Mouse (Mus musculus): ENCODE data around the gene Ier2.
A peak's percentile ranks its signal among the peaks of the same experiment; 100 is the strongest.

The Ier2 gene

DNA sequence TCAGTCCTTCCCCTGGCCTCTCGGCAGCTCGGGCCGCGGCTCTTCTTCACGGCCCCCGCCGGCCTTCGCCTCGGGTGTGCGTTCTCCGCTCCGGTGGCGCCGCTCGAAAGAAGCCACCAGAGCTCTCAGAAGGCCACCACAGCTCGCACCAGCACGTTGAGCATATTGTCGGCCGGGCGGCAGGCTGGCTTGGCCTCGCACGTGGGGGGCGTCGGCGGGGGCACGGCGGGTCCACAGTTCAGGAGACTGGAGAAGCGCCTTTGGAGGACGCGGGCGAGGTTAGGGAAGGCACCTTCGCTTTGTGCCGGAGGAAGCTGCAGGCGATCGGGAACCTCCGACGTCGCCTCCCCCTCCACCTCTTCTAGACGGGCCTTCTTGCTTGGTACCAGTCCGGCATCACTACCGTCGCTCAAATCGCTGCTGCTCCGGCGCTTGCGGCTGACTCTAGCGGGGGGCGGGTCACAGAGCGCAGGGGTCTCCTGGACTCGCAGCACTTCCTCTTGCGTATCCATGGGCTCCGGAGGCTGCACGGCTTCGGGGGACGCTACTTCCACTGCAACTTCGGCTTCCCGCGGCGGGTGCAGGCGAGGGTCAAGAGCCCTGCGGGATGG is 586 bp downstream of the Ier2 start:
- DNase-seq (ENCODE audit: low spot score): peak; percentile 45

DNA sequence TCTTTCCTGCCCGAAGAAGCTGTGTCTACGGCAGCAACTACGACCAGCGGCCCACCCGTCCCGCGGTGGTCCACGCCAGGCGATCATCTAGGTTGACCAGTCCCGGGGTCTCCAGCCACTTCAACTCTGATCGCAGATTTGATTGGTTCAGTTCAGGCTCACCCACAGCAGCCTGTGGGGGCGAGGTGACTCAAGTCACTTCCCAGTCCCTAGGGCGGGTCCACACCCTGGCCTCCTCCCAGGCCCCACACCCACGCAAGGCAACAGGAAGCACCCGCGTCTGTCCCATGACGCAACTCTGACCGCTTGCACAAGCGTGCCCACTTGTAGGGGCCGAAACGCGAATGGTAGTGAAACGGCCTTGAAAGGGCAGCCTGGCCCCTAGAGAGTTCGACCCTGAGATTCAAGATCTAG is 1.2 kb downstream of the Ier2 start:
- peak; percentile 95 for DNase-seq (ENCODE audit: low spot score)

GRCm38 (mm10) chr8:84660819-84661457 is 1.7 kb downstream of the Ier2 start:
- peak; percentile 88 for DNase-seq (ENCODE audit: low spot score)

DNA sequence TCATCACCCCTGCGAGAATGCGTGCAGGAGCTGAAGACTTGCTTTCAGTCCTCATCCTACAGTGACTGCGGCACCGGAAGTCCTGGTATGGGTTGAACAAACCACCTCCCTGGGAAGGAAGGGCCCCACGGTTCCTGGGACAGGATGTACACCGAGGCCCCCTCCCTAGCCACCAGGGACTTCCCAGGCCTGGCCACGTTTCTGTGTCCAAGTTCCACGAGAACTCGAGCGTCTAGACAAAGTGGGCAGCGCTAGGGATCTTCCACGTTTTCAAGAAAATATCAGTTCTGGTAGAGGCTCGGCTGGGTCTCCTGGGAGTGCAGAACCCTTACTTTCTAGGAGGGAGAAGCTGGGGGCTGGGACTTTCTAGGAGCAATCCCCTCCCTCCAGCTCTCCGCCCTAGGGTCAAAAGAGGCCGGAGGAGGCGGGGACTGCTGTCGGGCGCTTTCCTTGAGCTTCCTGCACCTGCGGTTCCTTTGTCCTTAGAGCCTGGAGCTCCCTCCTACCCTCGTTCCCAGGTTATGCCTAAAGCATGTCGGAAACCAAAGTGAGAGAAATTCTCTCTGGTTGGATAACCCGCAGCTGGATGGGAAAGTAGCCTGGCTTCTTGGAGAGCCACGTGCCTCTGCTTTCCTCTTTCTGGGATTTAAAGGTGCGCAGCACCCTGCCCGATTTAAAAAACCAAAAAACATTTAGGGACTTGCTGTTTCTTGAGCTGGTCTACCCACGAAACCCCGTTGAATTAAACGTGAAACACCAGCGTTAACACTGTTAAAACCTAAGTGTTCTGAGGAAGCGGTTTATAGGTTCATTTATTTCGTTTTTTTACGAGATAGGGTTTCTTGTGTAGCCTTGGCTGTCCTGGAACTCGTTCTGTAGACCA is 2.5 kb downstream of the Ier2 start:
- DNase-seq (ENCODE audit: low spot score): peak; percentile 75

- no peak for DNase-seq (ENCODE audit: low spot score)
Measured at GRCm38 (mm10) chr8:84658951-84659350, 3.7 kb downstream of the Ier2 start.

GRCm38 (mm10) chr8:84657680-84658079 is 5.0 kb downstream of the Ier2 start:
- DNase-seq (ENCODE audit: low spot score): peak; percentile 34

- DNase-seq (ENCODE audit: low spot score): no peak
Measured at GRCm38 (mm10) chr8:84657203-84657602, 5.4 kb downstream of the Ier2 start.

- DNase-seq (ENCODE audit: low spot score): peak; percentile 91
Measured at GRCm38 (mm10) chr8:84656641-84657126, 6.0 kb downstream of the Ier2 start.

DNA sequence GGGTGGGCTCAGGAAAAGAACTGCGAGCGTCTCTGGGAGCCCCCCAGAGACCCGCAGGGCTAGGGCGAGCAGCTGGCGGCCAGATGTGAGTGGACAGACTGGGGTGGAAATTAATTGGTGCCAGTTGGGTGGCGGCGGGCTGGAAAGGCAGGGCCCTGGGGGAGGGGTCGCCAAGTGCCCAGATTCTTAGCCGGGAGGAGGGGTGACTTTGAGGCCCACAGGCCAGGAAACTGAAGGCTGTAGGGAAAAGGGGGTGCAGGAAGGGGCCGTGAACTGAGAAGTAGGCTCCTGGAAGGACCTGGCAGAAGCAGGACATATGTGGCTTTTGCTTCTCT is 6.5 kb downstream of the Ier2 start:
- no peak for DNase-seq (ENCODE audit: low spot score)

- DNase-seq (ENCODE audit: low spot score): no peak
Measured at GRCm38 (mm10) chr8:84655336-84656190, 7.1 kb downstream of the Ier2 start.

- no peak for DNase-seq (ENCODE audit: low spot score)
Measured at GRCm38 (mm10) chr8:84654597-84654996, 8.1 kb downstream of the Ier2 start.

DNA sequence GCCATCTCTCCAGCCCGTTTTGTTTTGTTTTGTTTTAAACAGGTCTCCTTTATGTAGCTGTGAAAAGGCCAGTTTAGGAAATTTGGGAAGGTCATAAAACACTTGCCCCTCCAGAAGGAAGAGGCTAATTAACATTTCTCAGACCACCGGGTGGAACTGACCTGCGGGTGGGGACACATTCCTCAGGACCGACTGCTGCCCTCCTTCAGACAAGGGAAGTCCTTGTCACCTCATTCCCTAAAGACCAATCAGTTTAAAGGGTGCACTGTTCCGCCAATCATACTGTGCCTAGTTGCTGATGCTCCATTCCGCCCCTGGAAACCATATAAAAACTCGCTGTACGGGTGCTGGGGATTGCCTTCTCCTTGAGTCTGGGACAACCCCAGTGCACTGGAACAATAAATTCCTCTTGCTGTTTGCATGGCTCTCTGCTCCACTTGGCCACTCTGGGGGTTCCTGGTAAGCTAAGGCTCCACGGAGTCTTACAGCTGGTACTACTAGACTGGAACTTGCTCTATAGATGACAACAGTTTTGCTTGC is 9.5 kb downstream of the Ier2 start:
- DNase-seq (ENCODE audit: low spot score): no peak

GRCm38 (mm10) chr8:84650213-84650612 is 12.4 kb downstream of the Ier2 start:
- DNase-seq (ENCODE audit: low spot score): no peak

GRCm38 (mm10) chr8:84647461-84647901 is 15.2 kb downstream of the Ier2 start:
- no peak for DNase-seq (ENCODE audit: low spot score)

GRCm38 (mm10) chr8:84646800-84647199 is 15.9 kb downstream of the Ier2 start:
- no peak for DNase-seq (ENCODE audit: low spot score)

- no peak for DNase-seq (ENCODE audit: low spot score)
Measured at GRCm38 (mm10) chr8:84643019-84643418, 19.6 kb downstream of the Ier2 start.

DNA sequence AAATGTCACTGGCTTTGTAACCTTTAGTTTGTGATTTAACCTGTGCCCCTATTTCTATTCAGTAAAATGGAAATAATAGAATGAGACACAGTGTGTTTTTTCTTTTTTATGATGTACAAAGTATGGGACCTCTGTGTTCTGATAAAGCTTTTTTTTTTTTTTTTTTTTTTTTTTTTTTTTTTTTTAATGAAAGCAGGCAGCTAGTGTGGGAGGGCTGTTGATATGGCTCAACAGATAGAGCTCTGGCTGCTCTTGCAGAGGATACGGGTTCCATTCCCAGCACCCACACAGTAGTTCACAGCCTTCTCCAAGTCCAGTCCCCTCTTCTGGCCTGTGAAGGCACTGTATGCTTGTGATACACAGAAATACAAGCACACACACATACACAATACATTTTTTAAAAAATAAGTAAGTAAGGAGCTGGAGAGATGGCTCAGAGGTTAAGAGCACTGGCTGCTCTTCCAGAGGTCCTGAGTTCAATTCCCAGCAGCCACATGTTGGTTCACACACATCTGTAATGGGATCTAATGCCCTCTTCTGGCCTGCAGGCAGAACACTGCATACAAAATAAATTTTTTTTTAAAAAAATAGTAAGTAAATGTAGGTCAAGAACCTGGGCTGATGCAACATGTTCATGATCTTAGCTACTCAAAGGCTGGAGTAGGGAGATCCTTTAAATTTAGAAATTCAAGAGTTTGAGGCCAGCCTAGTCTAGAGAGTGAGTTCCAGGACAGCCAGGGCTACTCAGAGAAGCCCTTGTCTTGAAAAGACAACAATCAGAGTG is 20.9 kb downstream of the Ier2 start:
- no peak for DNase-seq (ENCODE audit: low spot score)

GRCm38 (mm10) chr8:84640617-84641294 is 21.9 kb downstream of the Ier2 start:
- DNase-seq (ENCODE audit: low spot score): no peak

GRCm38 (mm10) chr8:84640010-84640588 is 22.6 kb downstream of the Ier2 start:
- no peak for DNase-seq (ENCODE audit: low spot score)
